Mouse (Mus musculus) cerebellum, adult 2 months (tissue): Measurements from ENCODE around the gene Cyp4f17.
A peak's percentile ranks its signal among the peaks of the same experiment; 100 is the strongest.

Experiments
- CTCF ChIP-seq: fragments of 200-500 bp; IDR thresholded peaks from 2 replicates; pipeline ENCODE4 v1.5.1; 2011; ENCODE audit warnings: low read depth, mild to moderate bottlenecking, control low read depth, low read length, moderate library complexity, borderline replicate concordance; ENCODE audit not compliant: insufficient read depth
- POLR2A ChIP-seq: fragments of 200-500 bp; IDR thresholded peaks from 2 replicates; pipeline ENCODE4 v1.6.1; 2011; ENCODE audit warnings: low read length, control low read depth, borderline replicate concordance; ENCODE audit not compliant: insufficient read depth

- TF ChIP-seq POLR2A (peak; percentile 40; the same call in 1 of the 2 replicates), CTCF (peak; percentile 75)
Measured at GRCm38 (mm10) chr17:32550900-32551770, 45.3 kb downstream of the Cyp4f17 start.
